Comparison of ENCODE assay signal across 8 mouse cellular contexts in the genomic region with DNA sequence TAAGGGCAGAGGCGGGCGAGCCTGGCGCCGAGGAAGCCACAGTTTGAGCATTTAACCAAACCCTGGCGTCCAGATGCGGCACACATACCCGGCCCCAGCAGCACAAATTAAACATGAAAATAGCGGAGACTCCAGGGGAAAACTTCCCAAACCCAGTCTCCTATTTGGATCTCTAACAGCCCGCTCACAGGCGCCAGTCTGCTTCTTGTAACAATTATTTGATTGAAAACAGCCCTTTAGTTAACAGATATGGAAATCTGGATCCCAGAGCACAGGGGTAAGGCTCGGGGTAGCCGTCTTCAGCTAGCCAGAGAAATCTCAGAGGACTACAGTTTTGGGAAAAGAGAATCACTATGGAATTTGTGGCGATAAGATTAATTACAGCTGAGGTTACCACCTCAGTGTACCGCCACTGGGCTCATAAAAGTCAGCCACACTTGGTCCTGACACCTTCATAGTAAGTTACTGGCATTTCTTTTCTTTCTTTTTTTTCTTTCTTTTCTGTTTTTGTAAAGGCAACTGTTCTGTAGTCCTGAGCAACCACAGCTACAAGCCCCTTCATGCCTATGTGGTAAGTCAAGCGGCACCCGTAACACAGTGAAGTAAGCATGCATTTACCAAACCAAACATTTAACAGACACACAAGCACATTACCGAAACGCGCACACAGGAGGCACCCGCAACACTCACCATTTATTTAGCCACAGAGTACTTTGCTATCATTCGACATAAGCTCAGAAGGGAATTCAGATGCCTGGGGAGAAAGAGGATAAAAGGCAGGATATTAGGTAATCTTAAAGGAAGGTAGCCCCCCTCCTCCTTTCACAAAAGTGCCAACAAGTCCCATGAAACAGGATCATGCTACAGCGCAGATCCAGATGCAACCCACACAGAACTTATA. TPM values are rescaled to one million over a fixed set of nuclear protein-coding genes. Genes with fewer than 3 reads are reported as not detected.
DNase-seq lines count a peak whose midpoint lies in the region; ATAC-seq lines count a peak whose summit lies in the region.

No protein-coding gene starts in this region.

- WGBS in forebrain, embryonic 10.5 days = under 1% methylated on average over 22 of the region's 22 CpGs
- under 1% methylated on average over 22 of the region's 22 CpGs for WGBS in hindbrain, embryonic 14.5 days
- WGBS in liver, embryonic 12.5 days (ENCODE audit: insufficient replicate concordance) = 6% methylated on average over 22 of the region's 22 CpGs
- WGBS in neural tube, embryonic 13.5 days = under 1% methylated on average over 22 of the region's 22 CpGs

- peaks cover 8% of the 10 kb centered on the region for H3K36me3 ChIP-seq in megakaryocyte, embryonic 14.5 days (replicated peaks; ENCODE audit: low read length)
- peaks cover 3% of the 10 kb centered on the region; the same call in 1 of the 2 replicates for H3K36me3 ChIP-seq in forebrain, embryonic 10.5 days (replicated peaks)
- H3K36me3 ChIP-seq in hindbrain, embryonic 14.5 days (replicated peaks; ENCODE audit: control insufficient read depth, insufficient read depth) = no peaks in the 10 kb centered on the region
- no peaks in the 10 kb centered on the region for H3K36me3 ChIP-seq in liver, embryonic 12.5 days
- H3K36me3 ChIP-seq in neural tube, embryonic 13.5 days = no peaks in the 10 kb centered on the region

- H3K4me1 ChIP-seq in megakaryocyte, embryonic 14.5 days = peaks cover 75% of the 10 kb centered on the region
- peaks cover 64% of the 10 kb centered on the region for H3K4me1 ChIP-seq in forebrain, embryonic 10.5 days
- peaks cover 31% of the 10 kb centered on the region for H3K4me1 ChIP-seq in hindbrain, embryonic 14.5 days (replicated peaks; ENCODE audit: control insufficient read depth, insufficient read depth, low read length)
- H3K4me1 ChIP-seq in liver, embryonic 12.5 days = peaks cover 35% of the 10 kb centered on the region
- peaks cover 64% of the 10 kb centered on the region for H3K4me1 ChIP-seq in neural tube, embryonic 13.5 days (replicated peaks)

- H3K4me3 ChIP-seq in megakaryocyte, embryonic 14.5 days (replicated peaks) = peak overlapping the region; percentile 95
- peak overlapping the region; percentile 78 for H3K4me3 ChIP-seq in forebrain, embryonic 10.5 days
- H3K4me3 ChIP-seq in hindbrain, embryonic 14.5 days (replicated peaks; ENCODE audit: low read length) = peak overlapping the region; percentile 68
- H3K4me3 ChIP-seq in liver, embryonic 12.5 days = peak overlapping the region; percentile 60
- H3K4me3 ChIP-seq in neural tube, embryonic 13.5 days = peak overlapping the region; percentile 63

- H3K27ac ChIP-seq in forebrain, embryonic 10.5 days = peak overlapping the region; percentile 97
- H3K27ac ChIP-seq in hindbrain, embryonic 14.5 days = peak overlapping the region; percentile 78
- H3K27ac ChIP-seq in liver, embryonic 12.5 days = peak overlapping the region; percentile 66
- peak overlapping the region; percentile 76 for H3K27ac ChIP-seq in neural tube, embryonic 13.5 days (replicated peaks)

- peak overlapping the region; percentile 92 for H3K4me2 ChIP-seq in hindbrain, embryonic 14.5 days (replicated peaks)
- H3K4me2 ChIP-seq in liver, embryonic 12.5 days = peak overlapping the region; percentile 70
- H3K4me2 ChIP-seq in neural tube, embryonic 13.5 days = peak overlapping the region; percentile 97

- peak overlapping the region; percentile 81 for H3K9ac ChIP-seq in hindbrain, embryonic 14.5 days
- H3K9ac ChIP-seq in liver, embryonic 12.5 days = peak overlapping the region; percentile 45
- peak overlapping the region; percentile 80 for H3K9ac ChIP-seq in neural tube, embryonic 13.5 days

- peak; percentile 62 for DNase-seq in NIH3T3 (ENCODE audit: low read depth)
- DNase-seq in forebrain, embryonic 10.5 days (ENCODE audit: extremely low spot score, low spot score) = peak; percentile 23
- DNase-seq in hindbrain, embryonic 14.5 days (ENCODE audit: low spot score) = peak; percentile 53
- DNase-seq in left cerebral cortex, postnatal 14 days (ENCODE audit: low spot score in 2 of 2) = no peak

- peaks cover 40% of the 10 kb centered on the region for H3K27me3 ChIP-seq in megakaryocyte, embryonic 14.5 days (replicated peaks)
- peaks cover 14% of the 10 kb centered on the region for H3K27me3 ChIP-seq in forebrain, embryonic 10.5 days (ENCODE audit: poor library complexity, severe bottlenecking)
- H3K27me3 ChIP-seq in hindbrain, embryonic 14.5 days (ENCODE audit: control insufficient read depth, insufficient read depth, low read length) = no peaks in the 10 kb centered on the region
- H3K27me3 ChIP-seq in liver, embryonic 12.5 days (replicated peaks) = peaks cover 80% of the 10 kb centered on the region
- no peaks in the 10 kb centered on the region for H3K27me3 ChIP-seq in neural tube, embryonic 13.5 days

- no peak for ATAC-seq in megakaryocyte, adult 5-6 weeks (ENCODE audit: poor library complexity, severe bottlenecking)
- no peak for ATAC-seq in hindbrain, embryonic 14.5 days (ENCODE audit: low FRiP score)
- ATAC-seq in liver, embryonic 12.5 days = no peak
- no peak for ATAC-seq in neural tube, embryonic 13.5 days (ENCODE audit: low read depth)

- H3K9me3 ChIP-seq in megakaryocyte, embryonic 14.5 days = no peaks in the 10 kb centered on the region
- H3K9me3 ChIP-seq in forebrain, embryonic 10.5 days = no peaks in the 10 kb centered on the region
- no peaks in the 10 kb centered on the region for H3K9me3 ChIP-seq in hindbrain, embryonic 14.5 days (ENCODE audit: control insufficient read depth, low read length)
- H3K9me3 ChIP-seq in liver, embryonic 12.5 days (replicated peaks) = no peaks in the 10 kb centered on the region
- H3K9me3 ChIP-seq in neural tube, embryonic 13.5 days = no peaks in the 10 kb centered on the region

- intact Hi-C loops in left cerebral cortex, postnatal 14 days (cut with DNase I) = loop anchor here (5.0 to 10.0 kb wide), 6 partner anchors 67 to 1132 kb away; no protein-coding TSS in a partner anchor

RNA-seq across cellular contexts. Expression of a gene that starts 2.1 kb away (rescaled TPM):
- 8.1 TPM in 1 of 2 replicates, not detected in the other for polyA plus RNA-seq in megakaryocyte, embryonic 14.5 days (2012; ENCODE audit: insufficient read depth, low replicate concordance)
- 188 and 198 TPM in 2 replicates for total RNA-seq in megakaryocyte, adult 5-6 weeks (2015)
- 96.7 and 108 TPM in 2 replicates for total RNA-seq in megakaryocyte, adult 5-6 weeks (2017)
- 180 and 197 TPM in 2 replicates for polyA plus RNA-seq in forebrain, embryonic 10.5 days (2016; fragmentation: Nextera tagmentation; extraction: Ambion mirVana)
- 314 and 316 TPM in 2 replicates for polyA plus RNA-seq in hindbrain, embryonic 14.5 days (2014; fragmentation: Nextera tagmentation; extraction: Ambion mirVana)
- polyA plus RNA-seq in liver, embryonic 12.5 days (2016; fragmentation: Nextera tagmentation; extraction: Ambion mirVana) = 111 and 112 TPM in 2 replicates
- 254 and 258 TPM in 2 replicates for polyA plus RNA-seq in neural tube, embryonic 13.5 days (2015; fragmentation: Nextera tagmentation; extraction: Ambion mirVana)
- 100 to 1,000 TPM; 166 to 175 TPM for total RNA-seq in left cerebral cortex, postnatal 14 days (2021)

Comparison
In these comparisons a context has a peak if more than half of its experiments do, and no peak if none do; other contexts are left out.
1. DNase-seq: peak in NIH3T3 (single experiment), forebrain, embryonic 10.5 days (single experiment) and hindbrain, embryonic 14.5 days (single experiment); none in left cerebral cortex, postnatal 14 days (0 of 2).
2. RNA of a gene that starts 2.1 kb away (polyA plus RNA-seq): 314 to 316 TPM in hindbrain, embryonic 14.5 days, 254 to 258 TPM in neural tube, embryonic 13.5 days, 180 to 197 TPM in forebrain, embryonic 10.5 days and 111 to 112 TPM in liver, embryonic 12.5 days; 8.1 TPM in megakaryocyte, embryonic 14.5 days; every median in the first group is over 10 times any median in the second.
3. Peak in every context shown above with its lines, with median percentiles within 50 percentile points of each other: H3K4me3 ChIP-seq, H3K27ac ChIP-seq, H3K4me2 ChIP-seq and H3K9ac ChIP-seq.